Mouse (Mus musculus) mouse embryonic stem cell (cell line): Measurements from ENCODE around the gene Tspan4.

Source experiments
- in situ Hi-C, 2 experiments: fragments of 300-500 bp; cut with MboI; formaldehyde crosslinking; loops; 1 replicate in 1 of 2; 3 replicates in 1 of 2; pipeline ENCODE4 v1.14.3; 2019 to 2020; ENCODE audit warnings: low sequenced_read_pairs in 2 of 2, low pct_unique_long_range_greater_than_20kb in 1 of 2, mixed read lengths in 1 of 2; ENCODE audit not compliant: unreplicated experiment in 1 of 2

Tspan4 gene

DNA sequence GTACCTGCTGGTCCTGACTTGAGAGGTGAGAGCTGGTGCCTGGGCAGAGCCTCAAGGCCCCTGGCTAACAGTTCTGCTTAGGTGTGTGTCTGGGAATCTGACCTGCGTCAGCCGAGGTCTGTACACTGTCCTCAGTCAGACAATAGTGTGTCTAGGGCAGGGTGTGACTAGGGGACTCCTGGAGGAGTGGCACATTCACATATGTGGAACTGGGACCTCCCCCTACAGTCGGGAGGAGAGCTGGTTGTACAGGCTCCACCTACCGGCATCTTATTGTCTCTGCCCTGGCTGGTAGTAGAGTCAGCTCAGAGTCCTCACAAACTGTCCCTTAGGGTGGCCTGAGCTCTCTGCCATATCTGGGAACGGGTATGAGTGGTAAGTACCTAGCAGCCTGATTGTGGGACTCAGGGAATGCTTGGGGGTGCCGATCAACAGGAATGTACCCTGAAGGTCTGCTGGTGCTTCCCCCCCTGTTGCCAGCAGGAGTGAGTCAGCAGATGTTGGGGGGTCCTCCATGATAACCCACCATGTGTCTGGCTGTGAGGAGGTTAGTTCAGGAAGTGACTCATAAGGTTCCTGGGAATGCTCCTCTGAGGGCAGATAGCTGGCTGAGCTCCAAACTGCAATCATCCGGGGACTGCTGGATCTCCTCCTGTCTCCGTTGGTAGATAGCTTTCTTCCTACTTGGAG lies 6.4 kb upstream of the Tspan4 start:
- in situ Hi-C loops, result loop anchor here in 1 of 2 experiments (25.0 kb wide), 1 partner anchor 1531 kb away; the partner anchor contains the start of gene Utf1

GRCm38 (mm10) chr7:141469352-141469751 lies 5.7 kb upstream of the Tspan4 start:
- in situ Hi-C loops, result loop anchor here in 1 of 2 experiments (25.0 kb wide), 1 partner anchor 1532 kb away; the partner anchor contains the start of gene Utf1

- in situ Hi-C loops, result loop anchor here in 1 of 2 experiments (25.0 kb wide), 1 partner anchor 1533 kb away; the partner anchor contains the start of gene Utf1
These were observed 5.0 kb upstream of the Tspan4 start for GRCm38 (mm10) chr7:141469901-141470636.

DNA sequence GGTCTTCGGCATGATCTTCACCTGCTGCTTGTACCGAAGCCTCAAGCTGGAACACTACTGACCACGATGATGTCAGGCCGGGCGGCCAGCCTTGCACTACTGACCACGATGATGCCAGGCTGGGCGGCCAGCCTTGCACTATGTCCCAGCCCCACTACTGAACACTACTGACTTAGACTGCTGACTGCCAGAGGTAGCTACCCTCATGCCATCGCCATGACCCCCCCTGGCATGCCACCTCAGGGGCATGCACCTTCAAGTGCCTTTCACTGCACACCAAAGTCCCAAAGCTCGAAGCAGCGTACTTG lies 4.4 kb upstream of the Tspan4 start:
- in situ Hi-C loops, result loop anchor here in 1 of 2 experiments (25.0 kb wide), 1 partner anchor 1533 kb away; the partner anchor contains the start of gene Utf1

DNA sequence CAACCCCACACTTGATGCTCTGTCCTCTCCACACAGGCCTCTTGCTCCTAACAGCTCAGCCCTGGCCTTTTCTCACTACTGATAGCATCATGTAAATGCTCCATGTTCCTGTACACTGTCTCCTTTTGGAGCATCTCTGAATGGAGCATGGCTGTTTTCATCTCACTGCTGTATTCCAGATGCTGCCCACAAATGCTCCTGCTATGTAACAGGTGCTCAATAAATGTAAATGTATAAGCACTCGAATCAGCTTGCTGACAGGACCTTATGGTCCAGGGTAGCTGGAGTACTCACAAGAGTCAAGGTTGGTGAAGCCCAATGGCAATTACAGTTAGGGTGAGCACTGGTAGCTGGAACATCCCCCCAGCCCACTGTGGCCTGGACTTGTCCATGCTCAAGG lies 3.8 kb upstream of the Tspan4 start:
- in situ Hi-C loops, result loop anchor here in 1 of 2 experiments (25.0 kb wide), 1 partner anchor 1534 kb away; the partner anchor contains the start of gene Utf1

DNA sequence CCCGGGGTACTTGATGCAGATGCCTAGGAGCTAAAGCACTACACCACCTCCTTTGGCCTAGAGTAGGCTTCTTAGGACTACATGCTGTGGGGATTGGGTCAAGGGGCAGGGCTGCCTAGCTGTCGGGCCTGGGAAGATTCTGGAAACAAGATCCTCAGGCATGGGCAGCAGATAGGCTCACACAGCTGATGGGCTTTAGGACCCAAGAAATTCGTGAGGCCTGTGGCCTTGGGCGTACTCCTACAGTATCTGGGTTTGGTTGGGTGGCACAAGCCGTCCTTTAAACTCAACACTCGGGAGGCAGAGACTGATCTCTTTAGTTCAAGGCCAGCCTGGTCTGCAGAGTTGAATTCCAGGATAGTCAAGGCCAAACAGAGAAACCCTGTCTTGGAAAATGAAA lies 2.8 kb upstream of the Tspan4 start:
- in situ Hi-C loops, result loop anchor here in 1 of 2 experiments (25.0 kb wide), 1 partner anchor 1535 kb away; the partner anchor contains the start of gene Utf1

DNA sequence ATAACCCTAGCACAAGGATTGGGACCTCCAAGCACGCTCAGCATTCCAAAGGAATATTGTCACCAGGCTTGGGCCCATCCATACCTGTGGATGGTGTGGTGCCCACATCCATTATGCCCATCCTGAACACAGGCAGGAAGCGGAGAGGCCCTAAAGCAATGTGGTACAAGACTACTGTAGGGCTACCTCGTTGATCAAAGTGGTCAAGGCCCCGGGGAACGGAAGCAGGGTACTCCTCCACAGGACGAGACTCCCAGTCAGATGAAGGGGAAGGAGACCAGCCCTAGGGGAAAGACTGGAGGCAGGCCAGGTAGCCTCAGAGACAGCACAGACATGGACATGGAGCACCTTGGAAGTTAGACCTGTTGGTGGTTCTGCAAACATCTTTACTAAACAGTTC lies 2.3 kb upstream of the Tspan4 start:
- in situ Hi-C loops, result loop anchor here in 1 of 2 experiments (25.0 kb wide), 1 partner anchor 1535 kb away; the partner anchor contains the start of gene Utf1

- in situ Hi-C loops, result loop anchor here in 1 of 2 experiments (25.0 kb wide), 1 partner anchor 1537 kb away; the partner anchor contains the start of gene Utf1
These were observed 880 bp upstream of the Tspan4 start for GRCm38 (mm10) chr7:141474160-141474559.

DNA sequence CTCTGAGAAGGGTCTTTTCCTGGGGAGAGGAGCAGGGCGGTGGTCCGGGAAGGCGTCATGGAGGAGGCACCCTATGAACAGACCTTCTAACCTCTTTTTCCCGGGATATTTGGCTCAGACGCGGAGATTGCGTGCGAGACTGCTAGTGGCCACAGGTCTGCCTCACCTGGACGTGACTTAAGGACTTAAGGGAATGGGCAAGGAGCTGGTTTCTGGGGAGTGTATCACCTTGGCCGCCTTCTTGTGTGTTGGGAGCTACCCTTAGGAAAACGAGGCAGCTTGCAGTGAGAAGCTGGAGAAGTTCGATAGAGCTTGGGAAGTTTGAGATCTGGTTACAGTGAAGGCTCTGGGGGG lies 742 bp downstream of the Tspan4 start:
- in situ Hi-C loops, result no loop called here

DNA sequence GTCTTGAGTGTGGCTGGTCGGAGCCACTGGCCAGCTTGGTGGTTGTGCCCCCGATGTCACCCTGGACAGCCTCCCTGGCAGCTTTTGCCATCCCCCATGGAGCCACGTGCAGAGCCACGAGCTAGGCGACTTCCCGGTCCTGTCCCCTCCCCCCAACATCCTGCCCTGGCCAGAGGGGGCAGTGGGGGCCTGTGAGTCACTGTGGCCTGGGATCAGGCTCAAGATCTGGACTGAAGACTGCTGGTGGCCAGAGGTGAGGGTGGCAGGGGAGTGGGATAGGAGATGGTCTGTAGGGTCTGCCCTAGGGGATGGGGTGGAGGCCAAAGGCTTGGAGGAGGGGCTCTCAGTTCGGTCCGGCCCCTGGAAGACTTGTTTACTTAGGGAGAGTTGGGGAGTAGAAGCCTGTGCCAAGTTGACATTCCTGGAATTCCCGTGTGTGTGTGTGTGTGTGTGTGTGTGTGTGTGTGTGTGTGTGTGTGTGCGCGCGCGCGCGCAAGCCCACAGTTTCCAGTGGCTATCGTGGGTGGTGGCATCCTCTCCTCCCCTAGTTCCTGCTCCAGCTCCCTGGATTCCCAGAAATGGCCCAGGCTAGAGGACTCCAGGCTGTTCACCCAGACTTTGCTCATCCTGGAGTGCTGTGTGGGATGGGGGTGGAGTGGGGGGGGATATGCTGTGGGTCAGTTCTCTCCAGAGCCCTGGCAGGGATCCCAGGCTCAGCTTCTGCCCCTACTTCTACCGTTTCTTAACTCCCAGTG lies 1.4 kb downstream of the Tspan4 start:
- in situ Hi-C loops, result no loop called here

DNA sequence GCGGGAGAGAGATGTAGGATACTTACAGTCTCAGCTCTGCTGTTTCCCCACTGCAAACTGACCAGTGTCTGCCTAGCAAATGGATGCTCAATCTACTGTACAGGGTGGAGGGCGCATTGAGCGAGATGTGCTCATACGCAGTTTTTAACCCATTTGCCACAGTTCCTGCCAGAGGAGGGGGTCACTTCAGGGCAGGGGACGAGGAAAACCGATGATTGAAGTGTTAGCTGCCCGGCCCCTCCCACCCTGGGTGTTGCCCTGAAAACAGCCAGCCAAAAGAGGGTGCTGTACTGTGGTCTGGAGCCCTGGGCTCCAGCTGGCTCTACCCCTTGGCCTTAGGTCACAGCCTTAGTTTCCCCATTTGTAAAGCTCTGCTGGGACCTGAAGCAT lies 1.9 kb downstream of the Tspan4 start:
- in situ Hi-C loops, result no loop called here

DNA sequence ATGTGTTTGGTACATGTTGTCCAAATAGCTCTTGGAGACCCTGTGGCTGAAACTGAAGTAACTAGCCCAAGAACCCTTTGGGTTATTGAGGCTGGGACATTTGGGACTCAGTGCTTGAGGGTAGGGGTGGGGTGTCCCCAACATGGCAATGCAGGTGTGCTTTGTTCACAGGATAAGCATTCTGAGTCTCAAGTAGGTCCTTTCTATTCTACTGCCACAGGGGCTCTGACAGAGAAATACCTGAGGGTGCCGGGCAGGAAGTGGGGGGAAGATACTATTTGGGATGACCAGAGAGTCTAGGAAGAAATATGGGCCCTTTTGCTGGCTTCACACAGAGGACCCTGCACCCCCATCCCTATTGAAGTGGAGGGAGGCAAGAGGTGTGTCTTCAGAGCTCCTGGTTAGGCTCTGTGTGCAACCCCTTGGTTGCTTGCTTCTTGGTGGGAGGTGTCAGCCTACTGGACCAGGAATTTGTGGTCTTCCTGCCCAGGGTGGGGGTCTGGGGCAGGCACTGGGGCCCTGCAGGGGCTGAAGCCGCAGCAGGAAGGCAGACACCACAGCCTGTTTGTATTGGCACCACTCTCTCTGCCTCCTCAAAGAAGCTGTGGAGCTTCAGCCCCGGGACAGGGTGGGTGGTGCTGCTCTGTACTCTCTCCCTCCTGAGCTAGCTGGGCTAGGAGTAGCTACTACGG lies 2.7 kb downstream of the Tspan4 start:
- in situ Hi-C loops, result no loop called here

DNA sequence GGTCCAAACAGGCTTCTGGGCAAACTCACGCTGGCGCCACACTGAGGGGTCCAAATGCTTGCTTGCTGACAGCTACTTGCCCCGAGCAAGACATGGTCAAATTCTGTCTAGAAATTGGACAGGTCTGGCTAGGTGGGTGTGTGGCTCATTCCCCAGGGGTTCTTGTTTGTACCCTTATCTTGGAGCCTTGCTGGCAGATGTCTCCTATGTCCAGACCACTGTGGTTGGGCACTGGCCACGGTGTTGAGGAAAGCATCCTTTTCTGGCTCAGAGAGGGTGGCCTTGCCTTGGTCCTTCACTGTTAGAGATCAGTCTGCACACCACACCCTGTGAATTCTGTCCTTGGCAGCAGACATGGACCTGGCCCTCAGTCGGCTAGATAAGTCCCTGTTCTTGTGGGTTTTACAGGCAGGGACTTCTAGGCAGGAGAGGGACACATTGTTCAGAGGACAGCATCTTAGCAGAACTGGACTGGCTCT lies 3.3 kb downstream of the Tspan4 start:
- in situ Hi-C loops, result no loop called here

DNA sequence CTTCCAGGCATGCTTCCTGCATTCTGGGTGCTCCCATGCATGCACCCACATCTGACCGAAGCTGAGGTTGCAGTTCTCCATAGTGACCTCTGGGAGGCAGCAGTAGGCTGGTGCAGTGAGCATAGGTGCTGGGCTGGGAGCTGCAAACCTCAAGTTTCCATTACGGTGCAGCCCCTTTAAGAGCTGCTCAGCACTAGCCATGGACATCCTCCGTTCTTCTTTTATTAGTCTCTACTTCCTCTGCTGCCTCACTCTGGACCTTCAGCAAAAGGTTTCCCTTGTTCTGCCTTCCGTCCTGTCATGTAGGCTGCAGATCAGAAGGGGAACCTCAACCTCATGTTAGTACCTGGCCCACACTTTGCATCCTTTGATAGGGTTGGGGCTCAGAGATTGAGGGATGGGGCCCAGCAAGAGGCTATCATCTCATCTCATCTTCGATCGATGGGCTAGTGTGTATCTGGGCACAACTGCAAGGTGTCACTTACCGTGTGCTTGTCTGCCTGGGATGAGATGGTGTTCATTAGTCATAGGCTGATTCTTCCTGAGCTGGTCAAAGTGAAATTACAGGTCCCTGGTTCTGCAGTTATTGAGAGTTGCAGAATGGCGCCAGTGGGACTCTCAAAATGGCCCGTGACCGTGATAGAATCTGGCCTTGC lies 5.9 kb downstream of the Tspan4 start:
- in situ Hi-C loops, result no loop called here

DNA sequence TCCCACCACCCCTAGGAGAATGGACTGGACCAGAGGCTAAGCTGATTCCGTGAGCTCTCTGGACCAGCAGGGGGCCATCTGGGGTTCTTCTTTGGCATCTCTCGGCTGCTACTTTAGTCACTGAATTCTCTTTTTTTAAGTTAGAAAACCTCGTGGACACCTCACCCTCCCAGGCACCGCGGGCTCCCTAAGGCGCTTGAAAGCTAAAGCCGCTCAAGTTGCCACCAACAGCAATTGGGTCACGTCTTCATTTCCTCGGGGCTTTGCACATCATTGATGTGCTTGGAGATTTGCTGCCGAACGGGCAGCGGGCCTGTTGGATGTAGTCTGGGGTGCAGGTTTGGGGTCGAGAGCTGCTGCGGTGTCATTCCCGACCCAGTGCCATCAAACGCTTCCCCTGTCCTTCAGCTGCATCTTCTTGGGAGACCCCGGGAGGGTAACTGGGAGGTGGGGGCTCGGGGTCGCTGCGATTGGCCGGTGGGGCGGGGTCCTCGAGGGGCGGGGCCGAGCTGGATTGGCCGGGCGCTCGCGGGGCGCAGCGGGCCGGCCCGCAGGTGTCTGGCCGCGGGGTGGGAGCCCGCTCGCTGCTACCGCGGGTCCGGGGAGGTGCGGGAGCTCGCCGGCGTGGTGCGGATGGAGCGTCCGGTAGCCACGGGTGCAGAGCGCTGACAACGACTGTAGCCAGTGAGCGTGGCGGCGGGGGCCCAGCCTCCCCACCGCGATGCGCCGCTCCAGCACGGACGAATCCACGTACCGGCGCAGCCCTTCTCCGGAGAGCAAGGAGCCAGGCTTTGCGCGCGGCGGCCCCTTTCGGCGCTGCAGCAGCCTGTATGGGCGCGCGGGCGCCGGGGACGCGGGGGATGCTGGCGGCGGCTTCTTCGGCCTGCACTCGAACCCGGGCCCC lies 6.7 kb downstream of the Tspan4 start:
- in situ Hi-C loops, result no loop called here

DNA sequence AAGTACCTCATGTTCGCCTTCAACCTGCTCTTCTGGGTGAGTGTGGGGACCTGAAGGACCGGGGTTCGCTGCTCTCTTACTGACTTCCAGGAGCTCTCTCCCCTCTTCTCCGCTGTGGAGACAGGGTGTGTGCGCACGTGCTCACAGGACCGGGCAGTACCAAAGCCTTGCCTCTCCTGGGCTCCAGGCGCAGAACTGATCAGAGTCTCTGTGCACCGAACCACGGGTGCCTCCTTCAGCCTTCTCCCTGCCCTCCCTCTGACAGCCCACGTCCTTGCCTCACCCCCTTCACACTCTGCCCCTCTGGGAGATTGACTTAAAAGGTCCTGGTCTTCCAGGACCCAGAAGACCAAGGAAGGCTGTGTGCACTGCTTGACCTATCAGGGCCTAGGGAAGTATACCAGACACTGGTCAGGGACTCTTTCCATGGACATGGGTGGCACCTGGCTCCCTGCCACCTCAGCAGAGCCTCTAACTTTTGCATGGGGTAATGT lies 7.5 kb downstream of the Tspan4 start:
- in situ Hi-C loops, result no loop called here
